Mouse (Mus musculus): ENCODE data around the gene Reg4. TPM values are rescaled to one million over a fixed set of nuclear protein-coding genes. Genes with fewer than 3 reads are reported as not detected.

Reg4 gene
- polyA plus RNA-seq, 1 experiment, result 0.35 TPM

- 60% methylated on average over 5 of the region's 5 CpGs for WGBS
- Histone ChIP-seq H3K4me1 (replicated peaks; ENCODE audit: control insufficient read depth, insufficient read depth, low read length) (no peaks in the 10 kb centered on the region), H3K27me3 (ENCODE audit: control insufficient read depth, insufficient read depth, low read length) (no peaks in the 10 kb centered on the region), H3K36me3 (ENCODE audit: control insufficient read depth, insufficient read depth, low read length) (no peaks in the 10 kb centered on the region), H3K27ac (ENCODE audit: control insufficient read depth, insufficient read depth, low read length) (no peak overlapping the region), H3K4me3 (ENCODE audit: control insufficient read depth, insufficient read depth, low read length) (no peak overlapping the region)
- no peak for TF ChIP-seq CTCF (IDR thresholded peaks at IDR 0.05; ENCODE audit: borderline replicate concordance, control insufficient read depth, extremely low read depth, insufficient read depth, low read length, poor library complexity)
- TF ChIP-seq POLR2A (IDR thresholded peaks at IDR 0.05; ENCODE audit: control insufficient read depth, extremely low read depth, insufficient read depth, low read length, poor library complexity), result no peak
- DNase-seq, result no peak
Observed at GRCm38 (mm10) chr3:98199747-98200146, 22.2 kb upstream of the Reg4 start.

- Histone ChIP-seq H3K4me3 (ENCODE audit: control insufficient read depth, insufficient read depth, low read length) (no peak overlapping the region), H3K36me3 (ENCODE audit: control insufficient read depth, insufficient read depth, low read length) (no peaks in the 10 kb centered on the region), H3K4me1 (replicated peaks; ENCODE audit: control insufficient read depth, insufficient read depth, low read length) (no peaks in the 10 kb centered on the region), H3K27me3 (ENCODE audit: control insufficient read depth, insufficient read depth, low read length) (no peaks in the 10 kb centered on the region), H3K27ac (ENCODE audit: control insufficient read depth, insufficient read depth, low read length) (no peak overlapping the region)
- DNase-seq, result no peak
- TF ChIP-seq CTCF (IDR thresholded peaks at IDR 0.05; ENCODE audit: borderline replicate concordance, control insufficient read depth, extremely low read depth, insufficient read depth, low read length, poor library complexity) (no peak), POLR2A (IDR thresholded peaks at IDR 0.05; ENCODE audit: control insufficient read depth, extremely low read depth, insufficient read depth, low read length, poor library complexity) (no peak)
- 73% methylated on average over 5 of the region's 5 CpGs for WGBS
Observed at GRCm38 (mm10) chr3:98203282-98203681, 18.7 kb upstream of the Reg4 start.

GRCm38 (mm10) chr3:98206977-98207376 is 15.0 kb upstream of the Reg4 start:
- Histone ChIP-seq H3K36me3 (ENCODE audit: control insufficient read depth, insufficient read depth, low read length) (no peaks in the 10 kb centered on the region), H3K27ac (ENCODE audit: control insufficient read depth, insufficient read depth, low read length) (no peak overlapping the region), H3K4me1 (replicated peaks; ENCODE audit: control insufficient read depth, insufficient read depth, low read length) (no peaks in the 10 kb centered on the region), H3K4me3 (ENCODE audit: control insufficient read depth, insufficient read depth, low read length) (no peak overlapping the region), H3K27me3 (ENCODE audit: control insufficient read depth, insufficient read depth, low read length) (no peaks in the 10 kb centered on the region)
- DNase-seq, result no peak
- WGBS, result 70% methylated on average over 3 of the region's 3 CpGs
- TF ChIP-seq CTCF (IDR thresholded peaks at IDR 0.05; ENCODE audit: borderline replicate concordance, control insufficient read depth, extremely low read depth, insufficient read depth, low read length, poor library complexity) (no peak), POLR2A (IDR thresholded peaks at IDR 0.05; ENCODE audit: control insufficient read depth, extremely low read depth, insufficient read depth, low read length, poor library complexity) (no peak)

- no peaks in the 10 kb centered on the region for H3K36me3 ChIP-seq (ENCODE audit: control insufficient read depth, insufficient read depth, low read length)
- TF ChIP-seq CTCF (IDR thresholded peaks at IDR 0.05; ENCODE audit: borderline replicate concordance, control insufficient read depth, extremely low read depth, insufficient read depth, low read length, poor library complexity) (no peak), POLR2A (IDR thresholded peaks at IDR 0.05; ENCODE audit: control insufficient read depth, extremely low read depth, insufficient read depth, low read length, poor library complexity) (no peak)
- H3K4me1 ChIP-seq (replicated peaks; ENCODE audit: control insufficient read depth, insufficient read depth, low read length), result no peaks in the 10 kb centered on the region
- DNase-seq, result no peak
- WGBS, result 96% methylated on average over 4 of the region's 4 CpGs
- no peak overlapping the region for H3K4me3 ChIP-seq (ENCODE audit: control insufficient read depth, insufficient read depth, low read length)
- H3K27ac ChIP-seq (ENCODE audit: control insufficient read depth, insufficient read depth, low read length), result no peak overlapping the region
- H3K27me3 ChIP-seq (ENCODE audit: control insufficient read depth, insufficient read depth, low read length), result no peaks in the 10 kb centered on the region
Observed at GRCm38 (mm10) chr3:98209161-98209560, 12.8 kb upstream of the Reg4 start.

- no peak for DNase-seq
- no peak for TF ChIP-seq POLR2A (IDR thresholded peaks at IDR 0.05; ENCODE audit: control insufficient read depth, extremely low read depth, insufficient read depth, low read length, poor library complexity)
- H3K27ac ChIP-seq (ENCODE audit: control insufficient read depth, insufficient read depth, low read length), result no peak overlapping the region
- 90% methylated on average over 10 of the region's 10 CpGs for WGBS
- H3K36me3 ChIP-seq (ENCODE audit: control insufficient read depth, insufficient read depth, low read length), result no peaks in the 10 kb centered on the region
- H3K27me3 ChIP-seq (ENCODE audit: control insufficient read depth, insufficient read depth, low read length), result no peaks in the 10 kb centered on the region
- no peaks in the 10 kb centered on the region for H3K4me1 ChIP-seq (replicated peaks; ENCODE audit: control insufficient read depth, insufficient read depth, low read length)
- H3K4me3 ChIP-seq (ENCODE audit: control insufficient read depth, insufficient read depth, low read length), result no peak overlapping the region
Observed at GRCm38 (mm10) chr3:98210860-98211259, 11.1 kb upstream of the Reg4 start.

- H3K36me3 ChIP-seq (ENCODE audit: control insufficient read depth, insufficient read depth, low read length), result no peaks in the 10 kb centered on the region
- 76% methylated on average over 7 of the region's 7 CpGs for WGBS
- DNase-seq, result no peak
- H3K4me3 ChIP-seq (ENCODE audit: control insufficient read depth, insufficient read depth, low read length), result no peak overlapping the region
- TF ChIP-seq CTCF (IDR thresholded peaks at IDR 0.05; ENCODE audit: borderline replicate concordance, control insufficient read depth, extremely low read depth, insufficient read depth, low read length, poor library complexity) (no peak), POLR2A (IDR thresholded peaks at IDR 0.05; ENCODE audit: control insufficient read depth, extremely low read depth, insufficient read depth, low read length, poor library complexity) (no peak)
- H3K27me3 ChIP-seq (ENCODE audit: control insufficient read depth, insufficient read depth, low read length), result no peaks in the 10 kb centered on the region
- H3K27ac ChIP-seq (ENCODE audit: control insufficient read depth, insufficient read depth, low read length), result no peak overlapping the region
- no peaks in the 10 kb centered on the region for H3K4me1 ChIP-seq (replicated peaks; ENCODE audit: control insufficient read depth, insufficient read depth, low read length)
Observed at GRCm38 (mm10) chr3:98211301-98212081, 10.5 kb upstream of the Reg4 start.

GRCm38 (mm10) chr3:98216296-98216695 is 5.7 kb upstream of the Reg4 start:
- 98% methylated on average over 3 of the region's 3 CpGs for WGBS
- Histone ChIP-seq H3K4me3 (ENCODE audit: control insufficient read depth, insufficient read depth, low read length) (no peak overlapping the region), H3K4me1 (replicated peaks; ENCODE audit: control insufficient read depth, insufficient read depth, low read length) (no peaks in the 10 kb centered on the region), H3K27me3 (ENCODE audit: control insufficient read depth, insufficient read depth, low read length) (no peaks in the 10 kb centered on the region), H3K36me3 (ENCODE audit: control insufficient read depth, insufficient read depth, low read length) (no peaks in the 10 kb centered on the region), H3K27ac (ENCODE audit: control insufficient read depth, insufficient read depth, low read length) (no peak overlapping the region)
- no peak for DNase-seq
- no peak for TF ChIP-seq CTCF (IDR thresholded peaks at IDR 0.05; ENCODE audit: borderline replicate concordance, control insufficient read depth, extremely low read depth, insufficient read depth, low read length, poor library complexity)
- no peak for TF ChIP-seq POLR2A (IDR thresholded peaks at IDR 0.05; ENCODE audit: control insufficient read depth, extremely low read depth, insufficient read depth, low read length, poor library complexity)

Data from thymus, adult 2 months (tissue).